Mouse (Mus musculus) urinary bladder, adult 2 months (tissue): ENCODE data around the gene Oser1. TPM values are rescaled to one million over a fixed set of nuclear protein-coding genes. Genes with fewer than 3 reads are reported as not detected.

Source experiments
- DNase-seq: peaks from one replicate; pipeline ENCODE4 v3.0.0; 2022; ENCODE audit warnings: low spot score
- polyA plus RNA-seq: library from polyadenylated mRNA; depleted of rRNA; stranded (reverse); fragments of >200 nt; gene quantifications from 2 replicates; pipeline ENCODE4 v1.2.3, GENCODE M21; 2012; rRNA removed

Gene Oser1
- polyA plus RNA-seq, 1 experiment, result 36.7 TPM

DNA sequence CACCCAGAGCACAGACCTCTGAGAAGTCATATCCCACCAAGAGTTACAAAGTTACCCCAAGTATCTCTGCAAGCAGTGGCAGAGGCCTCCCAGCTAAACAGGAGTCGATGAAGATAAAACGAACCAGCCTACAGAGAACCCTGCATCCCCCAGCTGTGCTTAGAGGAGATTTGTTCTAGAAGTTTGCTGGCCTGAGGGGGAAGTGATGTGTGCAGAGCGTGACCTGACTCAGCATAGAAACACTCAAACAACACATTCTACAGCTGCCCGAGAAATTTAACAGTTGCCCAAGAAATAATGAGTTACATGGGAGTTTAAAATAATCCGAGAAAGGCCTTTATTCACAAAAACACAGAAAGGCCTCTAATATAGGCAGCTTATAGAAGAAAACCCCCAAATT is 65.8 kb downstream of the Oser1 start:
- no peak for DNase-seq

GRCm38 (mm10) chr2:163356113-163356840 is 68.2 kb downstream of the Oser1 start:
- no peak for DNase-seq

Other genes starting within 250 kb of the Oser1 start
- gene Tox2, start 221.6 kb downstream of the Oser1 start, polyA plus RNA-seq, result 4.5 and 6.1 TPM in 2 replicates
- 113 and 164 TPM in 2 replicates for gene Jph2, start 26.7 kb downstream of the Oser1 start, polyA plus RNA-seq
- gene Gdap1l1, start 13.8 kb upstream of the Oser1 start, polyA plus RNA-seq, result 0.30 and 0.44 TPM in 2 replicates
- gene Fitm2, start 47.9 kb upstream of the Oser1 start, polyA plus RNA-seq, result 4.7 and 7.0 TPM in 2 replicates
- gene R3hdml, start 67.6 kb upstream of the Oser1 start, polyA plus RNA-seq, result not detected in 2 replicates
- 0.22 and 0.51 TPM in 2 replicates for gene Hnf4a, start 82.1 kb upstream of the Oser1 start, polyA plus RNA-seq
- 22.0 and 22.9 TPM in 2 replicates for gene Ttpal, start 177.6 kb upstream of the Oser1 start, polyA plus RNA-seq
- 321 and 344 TPM in 2 replicates for gene Serinc3, start 220.4 kb upstream of the Oser1 start, polyA plus RNA-seq
- 83.9 and 114 TPM in 2 replicates for gene Pkig, start 233.7 kb upstream of the Oser1 start, polyA plus RNA-seq